Mouse (Mus musculus) embryonic stem cell, embryonic (primary cell): ENCODE measurements around the gene Elof1.

Source experiments
- CTCF ChIA-PET, 4 experiments: fragments of 300-600 bp in 2 of 4; fragments of 350-600 bp in 2 of 4; sonication (Branson Sonifier 250); formaldehyde crosslinking; loops; one replicate each; lab custom pipeline; 2022; ENCODE audit warnings: inconsistent platforms in 2 of 4; lab: Charles Lee
- POLR2A ChIA-PET, 4 experiments: fragments of 300-600 bp in 2 of 4; fragments of 350-600 bp in 2 of 4; sonication (Branson Sonifier 250); formaldehyde crosslinking; loops; one replicate each; lab custom pipeline; 2022; ENCODE audit warnings: antibody characterized with exemption in 4 of 4, inconsistent platforms in 1 of 4; lab: Charles Lee

The Elof1 gene

GRCm38 (mm10) chr9:22124169-22124568 lies 7.2 kb upstream of the Elof1 start:
- ChIA-PET POLR2A (interaction anchor here in 1 of 4 experiments (0.7 to 1.0 kb wide), 2 partner anchors 8 to 12 kb away, joined by 3 to 4 read pairs; partner anchors contain the start of gene Acp5), CTCF (interaction anchor here in 3 of 4 experiments (0.6 to 1.7 kb wide), 5 partner anchors 17 to 57 kb away, joined by 3 to 6 read pairs (median 5); no protein-coding TSS in a partner anchor)

DNA sequence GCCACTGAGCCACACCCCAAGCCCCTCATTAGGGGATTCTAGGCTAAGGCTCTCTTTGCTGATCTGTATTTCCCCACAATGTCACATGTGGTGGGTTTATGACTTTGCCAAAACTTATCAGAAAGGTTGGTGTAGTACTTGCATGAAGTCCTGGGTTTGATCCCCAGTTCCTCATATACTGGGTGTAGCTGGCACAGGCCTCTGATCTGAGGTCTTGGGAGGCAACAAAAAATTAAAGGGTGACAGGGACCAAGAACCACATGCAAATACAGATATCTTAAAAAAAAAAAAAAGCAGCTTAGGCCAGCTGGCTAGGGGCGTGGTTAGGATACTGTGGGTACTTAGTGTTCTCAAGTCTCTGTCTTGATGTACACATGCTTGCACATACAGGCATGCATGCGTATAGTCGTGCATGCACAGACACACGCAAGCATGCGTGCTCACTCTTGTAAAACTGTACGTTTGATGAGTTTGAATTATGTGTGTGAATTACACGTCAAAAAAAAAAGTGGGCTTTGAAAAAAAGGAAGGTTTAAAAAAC lies 6.2 kb upstream of the Elof1 start:
- POLR2A ChIA-PET, result interaction anchor here in 3 of 4 experiments (1.1 to 3.1 kb wide), 5 partner anchors 8 to 43 kb away, joined by 3 to 9 read pairs (median 4); partner anchors contain the start of gene Pigyl (in 1 of the 3)
- CTCF ChIA-PET, result interaction anchor here in 2 of 4 experiments (0.6 kb wide), 2 partner anchors 26 to 33 kb away, joined by 3 to 6 read pairs; no protein-coding TSS in a partner anchor

GRCm38 (mm10) chr9:22122005-22122404 lies 5.0 kb upstream of the Elof1 start:
- CTCF ChIA-PET, result interaction anchor here in 2 of 4 experiments (0.6 to 1.0 kb wide), 2 partner anchors 21 to 27 kb away, joined by 3 read pairs; no protein-coding TSS in a partner anchor
- POLR2A ChIA-PET, result interaction anchor here in 3 of 4 experiments (1.1 to 3.1 kb wide), 5 partner anchors 9 to 44 kb away, joined by 3 to 9 read pairs (median 4); partner anchors contain the start of gene Pigyl (in 1 of the 3)

GRCm38 (mm10) chr9:22121545-22121944 lies 4.6 kb upstream of the Elof1 start:
- ChIA-PET CTCF (interaction anchor here in 2 of 4 experiments (0.6 to 1.0 kb wide), 2 partner anchors 22 to 28 kb away, joined by 3 read pairs; no protein-coding TSS in a partner anchor), POLR2A (interaction anchor here in 2 of 4 experiments (0.7 to 3.1 kb wide), 3 partner anchors 10 to 1083 kb away, joined by 3 to 9 read pairs (median 8); no protein-coding TSS in a partner anchor)

DNA sequence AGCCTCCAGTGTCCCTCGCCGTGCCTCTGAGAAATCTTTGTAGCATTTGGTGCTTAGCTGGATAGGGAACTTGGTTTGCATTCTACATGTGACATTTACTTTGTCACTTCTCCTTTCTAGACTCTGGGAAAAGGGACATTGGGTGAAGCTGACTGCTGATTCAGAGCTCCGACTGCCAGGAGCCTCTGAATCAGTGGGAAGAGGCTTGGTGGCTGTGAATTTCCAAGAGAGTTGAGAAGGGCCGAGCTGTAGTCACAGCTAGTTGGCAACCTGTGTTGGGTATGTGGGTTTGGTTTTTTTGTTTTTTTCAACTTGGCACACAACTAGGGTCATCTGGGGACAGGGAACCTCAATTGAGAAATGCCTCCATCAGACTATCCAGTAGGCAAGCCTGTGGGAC lies 2.6 kb upstream of the Elof1 start:
- ChIA-PET CTCF (interaction anchor here in 3 of 4 experiments (1.8 to 2.9 kb wide), 5 partner anchors 13 to 24 kb away, joined by 7 to 29 read pairs (median 10); no protein-coding TSS in a partner anchor), POLR2A (interaction anchor here in 2 of 4 experiments (0.8 to 2.7 kb wide), 6 partner anchors 31 to 140 kb away, joined by 3 to 17 read pairs (median 4); partner anchors contain the start of genes Ecsit (in 1 of the 2), Gm49318 (in 1 of the 2), Pigyl (in 1 of the 2) and Zfp599 (in 1 of the 2))

- ChIA-PET POLR2A (interaction anchor here in 3 of 4 experiments (0.6 to 2.7 kb wide), 27 partner anchors 8 to 335 kb away, joined by 3 to 17 read pairs (median 4); partner anchors contain the start of genes Acp5 (in 1 of the 3), Anln (in 1 of the 3), Ecsit (in 1 of the 3) and Gm49318 (in 1 of the 3)), CTCF (interaction anchor here (0.5 to 2.9 kb wide), 45 partner anchors 9 to 569 kb away, joined by 3 to 29 read pairs (median 4); partner anchors contain the start of genes 9530077C05Rik (in 1 of the 4), Acp5 (in 1 of the 4), Cnn1 (in 1 of the 4) and Ecsit (in 1 of the 4))
Observed at GRCm38 (mm10) chr9:22117754-22118456, 933 bp upstream of the Elof1 start.

- ChIA-PET CTCF (interaction anchor here (0.6 to 2.8 kb wide), 7 partner anchors 14 to 292 kb away, joined by 3 to 15 read pairs (median 5); no protein-coding TSS in a partner anchor), POLR2A (interaction anchor here (0.5 to 2.0 kb wide), 17 partner anchors 8 to 871 kb away, joined by 3 to 7 read pairs (median 4); partner anchors contain the start of genes Pigyl (in 2 of the 4) and Gm49318 (in 1 of the 4))
Observed at GRCm38 (mm10) chr9:22116086-22116485, 886 bp downstream of the Elof1 start.

- POLR2A ChIA-PET, result interaction anchor here in 3 of 4 experiments (0.5 to 2.0 kb wide), 15 partner anchors 9 to 870 kb away, joined by 3 to 7 read pairs (median 4); partner anchors contain the start of genes Gm49318 (in 1 of the 3) and Pigyl (in 1 of the 3)
- CTCF ChIA-PET, result interaction anchor here in 3 of 4 experiments (0.6 to 1.0 kb wide), 4 partner anchors 14 to 292 kb away, joined by 3 to 5 read pairs (median 3); no protein-coding TSS in a partner anchor
Observed at GRCm38 (mm10) chr9:22115635-22116034, 1.3 kb downstream of the Elof1 start.

DNA sequence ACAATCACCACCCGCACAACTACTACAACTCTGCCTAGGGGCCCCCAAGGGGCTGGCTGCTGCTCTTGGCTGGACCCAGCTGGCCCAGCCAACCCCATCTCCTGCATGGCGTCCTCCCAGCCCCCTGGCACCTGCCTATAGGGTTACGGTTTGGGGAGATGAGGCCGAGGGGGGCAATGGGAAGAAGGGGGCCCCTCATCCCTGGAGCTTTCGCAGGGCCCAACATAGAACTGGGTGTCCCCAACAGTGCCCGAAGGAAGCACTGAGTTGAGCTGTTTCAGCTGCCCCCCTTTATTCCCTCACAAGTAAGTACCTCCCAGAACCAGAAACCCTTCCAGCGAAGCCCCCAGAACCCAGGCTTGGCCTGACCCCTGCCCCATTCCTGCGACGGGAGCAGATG lies 8.8 kb downstream of the Elof1 start:
- ChIA-PET POLR2A (interaction anchor here in 1 of 4 experiments (0.6 to 0.9 kb wide), 2 partner anchors 29 to 198 kb away, joined by 3 to 6 read pairs; no protein-coding TSS in a partner anchor), CTCF (interaction anchor here in 2 of 4 experiments (0.7 to 1.0 kb wide), 4 partner anchors 9 to 12 kb away, joined by 3 to 4 read pairs (median 3); no protein-coding TSS in a partner anchor)

DNA sequence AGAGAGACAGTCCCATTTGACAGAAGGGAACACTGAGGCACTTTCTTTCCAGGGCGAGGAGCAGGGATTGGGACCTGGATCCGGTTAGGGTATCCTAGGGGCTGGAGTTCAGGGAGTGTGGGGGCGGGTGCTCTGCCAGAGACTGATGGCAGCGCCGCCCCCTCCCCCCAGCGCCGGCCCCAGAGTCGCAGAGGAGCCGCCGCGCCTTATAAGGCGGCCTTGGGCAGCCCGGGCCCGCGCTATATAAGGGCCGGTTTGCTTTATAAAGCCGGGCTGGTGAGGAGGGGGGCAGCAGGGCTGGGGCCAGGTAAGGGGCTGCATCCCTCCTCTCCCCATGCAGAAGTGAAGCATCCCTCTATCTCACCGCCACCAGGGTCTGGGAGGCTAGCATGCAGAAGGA lies 17.1 kb downstream of the Elof1 start:
- CTCF ChIA-PET, result interaction anchor here in 1 of 4 experiments (0.7 to 2.3 kb wide), 2 partner anchors 15 to 43 kb away, joined by 3 to 5 read pairs; no protein-coding TSS in a partner anchor
- POLR2A ChIA-PET, result interaction anchor here in 3 of 4 experiments (0.6 to 3.7 kb wide), 8 partner anchors 11 to 772 kb away, joined by 3 to 22 read pairs (median 4); partner anchors contain the start of genes Ecsit (in 1 of the 3) and Zfp599 (in 1 of the 3)

- ChIA-PET CTCF (interaction anchor here in 2 of 4 experiments (0.6 to 2.3 kb wide), 5 partner anchors 16 to 1201 kb away, joined by 3 to 5 read pairs (median 4); no protein-coding TSS in a partner anchor), POLR2A (interaction anchor here in 3 of 4 experiments (0.6 to 3.7 kb wide), 9 partner anchors 15 to 359 kb away, joined by 3 to 22 read pairs (median 3); partner anchors contain the start of genes Anln (in 1 of the 3), Ecsit (in 1 of the 3) and Zfp599 (in 1 of the 3))
Observed at GRCm38 (mm10) chr9:22098993-22099696, 17.8 kb downstream of the Elof1 start, which contains the start of gene Cnn1. Gene Cnn1, plus strand, starts transcription at chr9:22099216.

DNA sequence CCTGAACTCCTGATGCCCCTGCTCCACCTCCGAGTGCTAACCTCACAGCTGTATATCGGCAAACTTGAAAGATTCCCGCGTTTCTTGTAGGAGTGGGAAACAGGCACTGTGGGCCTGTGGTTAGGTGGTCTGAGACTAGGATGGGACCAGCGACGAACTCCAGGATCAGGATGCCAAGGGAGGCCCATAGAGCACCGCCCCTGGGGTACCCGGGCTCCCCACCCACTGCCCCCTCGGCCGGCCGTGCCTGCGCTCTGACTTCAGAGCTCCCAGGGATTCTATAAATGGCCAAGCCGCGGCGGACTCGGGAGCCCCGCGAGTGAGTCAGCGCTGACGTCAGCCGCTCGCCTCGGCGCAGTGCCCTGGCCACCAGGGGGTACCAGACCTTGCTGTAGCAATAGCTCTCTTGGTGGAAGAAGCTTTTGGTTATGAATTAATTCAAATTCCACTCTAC lies 21.1 kb downstream of the Elof1 start:
- ChIA-PET CTCF (interaction anchor here (0.6 to 2.0 kb wide), 37 partner anchors 9 to 401 kb away, joined by 3 to 17 read pairs (median 4); partner anchors contain the start of genes Ecsit (in 2 of the 4) and Pigyl (in 1 of the 4)), POLR2A (interaction anchor here in 3 of 4 experiments (0.6 to 2.8 kb wide), 16 partner anchors 10 to 373 kb away, joined by 3 to 18 read pairs (median 4); partner anchors contain the start of genes Ecsit (in 2 of the 3), Ldlr (in 1 of the 3) and Pigyl (in 1 of the 3))

- ChIA-PET POLR2A (interaction anchor here in 1 of 4 experiments (0.6 kb wide), 1 partner anchor 132 kb away, joined by 3 read pairs; no protein-coding TSS in a partner anchor), CTCF (interaction anchor here in 1 of 4 experiments (0.7 kb wide), 1 partner anchor 135 kb away, joined by 3 read pairs; no protein-coding TSS in a partner anchor)
Observed at GRCm38 (mm10) chr9:22092746-22093145, 24.2 kb downstream of the Elof1 start.

GRCm38 (mm10) chr9:22089986-22090385 lies 27.0 kb downstream of the Elof1 start:
- ChIA-PET POLR2A (interaction anchor here in 3 of 4 experiments (0.5 to 5.1 kb wide), 6 partner anchors 13 to 108 kb away, joined by 3 to 45 read pairs (median 3); partner anchors contain the start of genes Gm49318 (in 1 of the 3) and Zfp653 (in 1 of the 3)), CTCF (interaction anchor here in 1 of 4 experiments (1.0 kb wide), 1 partner anchor 66 kb away, joined by 3 read pairs; no protein-coding TSS in a partner anchor)

DNA sequence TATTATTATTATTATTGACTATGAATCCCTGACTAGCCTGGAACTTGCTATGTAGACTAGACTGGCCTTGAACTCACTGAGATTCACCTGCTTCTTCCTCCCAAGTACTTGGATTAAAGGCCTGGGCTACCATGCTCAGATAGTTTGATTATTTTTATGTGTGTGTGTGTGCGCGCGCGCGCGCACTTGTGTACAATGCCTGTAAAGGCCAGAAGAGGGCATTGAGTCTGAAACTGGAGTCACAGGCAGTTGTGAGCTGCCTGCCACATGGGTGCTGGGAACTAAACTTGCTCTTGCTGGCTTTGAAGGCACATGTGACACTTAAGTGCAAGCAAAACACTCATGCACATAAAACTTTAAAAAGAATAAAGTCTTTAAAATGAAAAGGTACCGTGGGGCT lies 27.7 kb downstream of the Elof1 start:
- ChIA-PET CTCF (interaction anchor here in 1 of 4 experiments (1.0 kb wide), 1 partner anchor 66 kb away, joined by 3 read pairs; no protein-coding TSS in a partner anchor), POLR2A (interaction anchor here in 2 of 4 experiments (1.4 to 5.1 kb wide), 3 partner anchors 18 to 42 kb away, joined by 3 to 45 read pairs (median 3); partner anchors contain the start of genes Gm49318 (in 1 of the 2) and Zfp653 (in 1 of the 2))
